10 mouse cellular contexts compared by ENCODE assay signal in the genomic region with DNA sequence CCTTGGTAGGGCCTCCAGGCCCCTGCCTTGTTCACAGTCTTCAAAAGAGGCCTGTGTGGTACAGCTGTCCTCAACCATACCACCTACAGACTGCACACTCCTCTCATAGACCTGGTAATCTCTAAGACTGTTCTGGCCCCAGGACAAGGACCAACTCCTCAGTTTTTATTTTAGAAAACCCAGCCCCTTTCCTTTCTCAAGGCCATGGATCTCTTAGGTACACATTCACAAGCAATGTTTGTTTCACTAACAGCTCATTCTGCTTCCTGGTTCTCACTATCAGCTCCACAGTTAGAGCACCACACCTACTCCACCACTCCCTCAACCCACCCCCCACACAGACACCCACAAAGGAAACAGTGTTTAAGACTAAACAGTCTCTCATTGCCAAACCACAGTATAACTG. TPM values are rescaled to one million over a fixed set of nuclear protein-coding genes. Genes with fewer than 3 reads are reported as not detected.
A peak's percentile ranks its signal among the peaks of the same experiment; 100 is the strongest.
DNase-seq lines count a peak whose midpoint lies in the region; ATAC-seq and TF ChIP-seq lines count a peak whose summit lies in the region.
"Had no signal": no experiment of that assay in that cellular context is flagged by ENCODE, and none has a peak within 500 bp of the region (broad histone marks: within the 10 kb centered on the region; RNA-seq: fewer than 3 reads in every experiment).

No protein-coding gene starts in this region.

- TF ChIP-seq POLR2A in kidney, adult 2 months (IDR thresholded peaks at IDR 0.05; ENCODE audit: low read depth, low read length) = no peak

- H3K9me3 ChIP-seq in liver, embryonic 12.5 days (replicated peaks) = no peaks in the 10 kb centered on the region
- no peaks in the 10 kb centered on the region for H3K9me3 ChIP-seq in stomach, embryonic 15.5 days

- H3K4me2 ChIP-seq in liver, embryonic 12.5 days = peak overlapping the region; percentile 34
- H3K4me2 ChIP-seq in stomach, embryonic 15.5 days = no peak overlapping the region
- H3K4me2 ChIP-seq: midbrain, embryonic 11.5 days had no signal

- peak overlapping the region; percentile 52 for H3K9ac ChIP-seq in liver, embryonic 12.5 days
- H3K9ac ChIP-seq in stomach, embryonic 15.5 days = no peak overlapping the region

- peaks cover 12% of the 10 kb centered on the region for H3K36me3 ChIP-seq in liver, embryonic 12.5 days
- H3K36me3 ChIP-seq in stomach, embryonic 15.5 days = no peaks in the 10 kb centered on the region
- peaks cover 6% of the 10 kb centered on the region; the same call in 1 of the 2 replicates for H3K36me3 ChIP-seq in kidney, adult 2 months (ENCODE audit: control insufficient read depth, insufficient read depth, low read length)

- no peak overlapping the region for H3K4me3 ChIP-seq in liver, embryonic 12.5 days
- no peak overlapping the region for H3K4me3 ChIP-seq in stomach, embryonic 15.5 days (replicated peaks)
- H3K4me3 ChIP-seq in kidney, adult 2 months (ENCODE audit: insufficient read depth, low read depth, low read length) = no peak overlapping the region

- no peaks in the 10 kb centered on the region for H3K27me3 ChIP-seq in liver, embryonic 12.5 days (replicated peaks)
- no peaks in the 10 kb centered on the region for H3K27me3 ChIP-seq in stomach, embryonic 15.5 days (replicated peaks)
- H3K27me3 ChIP-seq in kidney, adult 2 months (replicated peaks; ENCODE audit: control insufficient read depth, insufficient read depth, low read length) = no peaks in the 10 kb centered on the region
- H3K27me3 ChIP-seq: Patski had no signal

- TF ChIP-seq CTCF in kidney, adult 2 months (conservative IDR thresholded peaks at IDR 0.05; ENCODE audit: insufficient read depth, insufficient read length, low read depth, low read length) = no peak

- peak; percentile 9 for DNase-seq in c-Kit-negative CD71-positive TER-119-positive erythroid progenitor cells, embryonic 14.5 days (ENCODE audit: low read depth, low spot score)
- DNase-seq in kidney, adult 2 months = no peak
- no peak for DNase-seq in kidney, adult 8-10 months
- DNase-seq in adrenal gland, postnatal 14 days = no peak
- DNase-seq: gastrocnemius, postnatal 25 days had no signal

- peak; percentile 91 for ATAC-seq in CD4-positive, CD25-positive, alpha-beta regulatory T cell, adult 4 months
- peak; percentile 93 for ATAC-seq in liver, embryonic 12.5 days
- ATAC-seq in stomach, embryonic 15.5 days (ENCODE audit: insufficient read depth, low FRiP score, low read depth) = peak; percentile 87
- ATAC-seq: Patski had no signal

- H3K4me1 ChIP-seq in liver, embryonic 12.5 days = peaks cover 18% of the 10 kb centered on the region
- H3K4me1 ChIP-seq in stomach, embryonic 15.5 days = no peaks in the 10 kb centered on the region
- no peaks in the 10 kb centered on the region for H3K4me1 ChIP-seq in kidney, adult 2 months (ENCODE audit: control insufficient read depth, insufficient read depth, low read length)

- H3K27ac ChIP-seq in liver, embryonic 12.5 days = peak overlapping the region; percentile 85
- peak overlapping the region; percentile 67; the same call in 1 of the 2 replicates for H3K27ac ChIP-seq in stomach, embryonic 15.5 days
- H3K27ac ChIP-seq in kidney, adult 2 months (ENCODE audit: insufficient read depth, low read depth, low read length) = no peak overlapping the region

RNA-seq across cellular contexts. Expression of a gene that starts 34.9 kb away (rescaled TPM):
- polyA plus RNA-seq in CD4-positive, CD25-positive, alpha-beta regulatory T cell, adult 4 months (2017; shearing (Covaris generic)) = 10 to 100 TPM; 15.7 to 28.5 TPM
- 0.54 and 0.86 TPM in 2 replicates for polyA plus RNA-seq in liver, embryonic 12.5 days (2016; fragmentation: Nextera tagmentation; extraction: Ambion mirVana)
- 3.8 and 4.2 TPM in 2 replicates for polyA plus RNA-seq in stomach, embryonic 15.5 days (2015; fragmentation: Nextera tagmentation; extraction: Ambion mirVana)
- 2.4 and 4.8 TPM in 2 replicates for polyA plus RNA-seq in kidney, adult 2 months (2012; rRNA removed)
- total RNA-seq in adrenal gland, postnatal 14 days (2021) = 3.8 and 6.7 TPM in 2 replicates

RNA-seq across cellular contexts. Expression of a gene that starts 35.2 kb away (rescaled TPM):
- 10 to 100 TPM; 16.1 to 17.6 TPM for polyA plus RNA-seq in CD4-positive, CD25-positive, alpha-beta regulatory T cell, adult 4 months (2017; shearing (Covaris generic))
- 25.1 and 27.1 TPM in 2 replicates for polyA plus RNA-seq in liver, embryonic 12.5 days (2016; fragmentation: Nextera tagmentation; extraction: Ambion mirVana)
- 13.4 and 14.0 TPM in 2 replicates for polyA plus RNA-seq in stomach, embryonic 15.5 days (2015; fragmentation: Nextera tagmentation; extraction: Ambion mirVana)
- 149 and 173 TPM in 2 replicates for polyA plus RNA-seq in kidney, adult 2 months (2012; rRNA removed)
- total RNA-seq in adrenal gland, postnatal 14 days (2021) = 30.1 and 34.5 TPM in 2 replicates

RNA-seq across cellular contexts. Expression of a gene that starts 39.7 kb away (rescaled TPM):
- polyA plus RNA-seq in CD4-positive, CD25-positive, alpha-beta regulatory T cell, adult 4 months (2017; shearing (Covaris generic)) = 10 to 100 TPM; 10.7 to 16.9 TPM
- 64.0 and 64.1 TPM in 2 replicates for polyA plus RNA-seq in liver, embryonic 12.5 days (2016; fragmentation: Nextera tagmentation; extraction: Ambion mirVana)
- 43.4 and 43.9 TPM in 2 replicates for polyA plus RNA-seq in stomach, embryonic 15.5 days (2015; fragmentation: Nextera tagmentation; extraction: Ambion mirVana)
- polyA plus RNA-seq in kidney, adult 2 months (2012; rRNA removed) = 248 and 308 TPM in 2 replicates
- total RNA-seq in adrenal gland, postnatal 14 days (2021) = 46.6 and 48.4 TPM in 2 replicates

RNA-seq across cellular contexts. Expression of a gene that starts 58.1 kb away (rescaled TPM):
- not detected for polyA plus RNA-seq in CD4-positive, CD25-positive, alpha-beta regulatory T cell, adult 4 months (2017; shearing (Covaris generic))
- polyA plus RNA-seq in liver, embryonic 12.5 days (2016; fragmentation: Nextera tagmentation; extraction: Ambion mirVana) = 6.0 TPM in 2 replicates
- polyA plus RNA-seq in stomach, embryonic 15.5 days (2015; fragmentation: Nextera tagmentation; extraction: Ambion mirVana) = 0.71 and 0.86 TPM in 2 replicates
- polyA plus RNA-seq in kidney, adult 2 months (2012; rRNA removed) = 0.05 TPM in 1 of 2 replicates, not detected in the other
- 0.08 and 0.74 TPM in 2 replicates for total RNA-seq in adrenal gland, postnatal 14 days (2021)
